Mouse (Mus musculus): ENCODE data around the gene Tppp3.

GRCm38 (mm10) chr8:105433511-105433910 lies 37.8 kb downstream of the Tppp3 start:
- TF ChIP-seq CTCF (IDR thresholded peaks at IDR 0.05; ENCODE audit: low read depth, low read length) (no peak), EP300 (IDR thresholded peaks at IDR 0.05; ENCODE audit: insufficient read depth, low read depth, low read length) (no peak)
